Mouse (Mus musculus) hindbrain, embryonic 14.5 days (tissue): Measurements from ENCODE around the gene Fcgr1. TPM values are rescaled to one million over a fixed set of nuclear protein-coding genes. Genes with fewer than 3 reads are reported as not detected.
"Not testable (repeated sequence)": the region's sequence is repeated elsewhere in the genome, so short reads cannot be mapped to it uniquely, and the experiment has no call there.

ENCODE experiments used
- ATAC-seq: fragments of 200-750 bp; cut with Nextera tagmentation; 2 replicates; pipeline ENCODE4 v1.8.0; 2017; ENCODE audit warnings: moderate number of reproducible peaks, mild to moderate bottlenecking, moderate TSS enrichment, moderate library complexity; ENCODE audit not compliant: low FRiP score
- DNase-seq: peaks from one replicate; pipeline ENCODE4 v3.0.0-alpha.2; 2015; ENCODE audit warnings: low spot score
- H3K27ac ChIP-seq: fragments of 300-500 bp; sonication (generic); 2 replicates; pipeline ENCODE4 v1.5.1; 2014; ENCODE audit warnings: mild to moderate bottlenecking, moderate library complexity
- H3K27me3 ChIP-seq: fragments of 300-500 bp; sonication (generic); 2 replicates; pipeline ENCODE4 v1.6.1; 2014; ENCODE audit warnings: mild to moderate bottlenecking, low read length, mixed read lengths; ENCODE audit not compliant: control insufficient read depth, insufficient read depth
- H3K36me3 ChIP-seq: fragments of 300-500 bp; sonication (generic); replicated peaks from 2 replicates; pipeline ENCODE4 v1.6.1; 2014; ENCODE audit not compliant: control insufficient read depth, insufficient read depth
- H3K4me1 ChIP-seq: fragments of 300-500 bp; sonication (generic); replicated peaks from 2 replicates; pipeline ENCODE4 v1.6.1; 2014; ENCODE audit warnings: antibody characterized with exemption, low read length, mixed read lengths; ENCODE audit not compliant: control insufficient read depth, insufficient read depth
- H3K4me2 ChIP-seq: fragments of 300-500 bp; sonication (generic); replicated peaks from 2 replicates; pipeline ENCODE4 v1.6.1; 2014; ENCODE audit warnings: mild to moderate bottlenecking, moderate library complexity
- H3K4me3 ChIP-seq: fragments of 300-500 bp; sonication (generic); replicated peaks from 2 replicates; pipeline ENCODE4 v1.5.1; 2014; ENCODE audit warnings: mild to moderate bottlenecking, low read length
- H3K9ac ChIP-seq: fragments of 300-500 bp; sonication (generic); 2 replicates; pipeline ENCODE4 v1.6.1; 2014
- H3K9me3 ChIP-seq: fragments of 300-500 bp; sonication (generic); 2 replicates; pipeline ENCODE4 v1.6.1; 2016; ENCODE audit warnings: low read length; ENCODE audit not compliant: control insufficient read depth
- WGBS: fragments of 180-500 bp; shearing (Covaris S2); extraction: QIAGEN DNeasy Blood & Tissue Kit; methylation state at CpG from one replicate; pipeline ENCODE4 v1.1.7; 2014; 5-methylcytosine and 5-hydroxymethylcytosine counted together
- polyA plus RNA-seq: library from polyadenylated mRNA; unstranded; fragments of >200 nt; fragmentation: Nextera tagmentation; extraction: Ambion mirVana; gene quantifications from 2 replicates; pipeline ENCODE4 v1.2.1, GENCODE M21; 2014

The Fcgr1 gene
- polyA plus RNA-seq, 1 experiment from 2014 or later: 3.1 TPM

GRCm38 (mm10) chr3:96268776-96269378 is 24.9 kb downstream of the Fcgr1 start:
- H3K27me3 ChIP-seq, H3K9me3 ChIP-seq, H3K4me1 ChIP-seq, DNase-seq, H3K36me3 ChIP-seq: not testable (repeated sequence)
- Histone ChIP-seq H3K4me2 (peak overlapping the region; percentile 83), H3K27ac (peak overlapping the region; percentile 93), H3K9ac (peak overlapping the region; percentile 61), H3K4me3 (peak overlapping the region; percentile 46)
- ATAC-seq: peak; percentile 26
- 0% methylated on average over 9 of the region's 44 CpGs for WGBS

GRCm38 (mm10) chr3:96268051-96268775 is 25.6 kb downstream of the Fcgr1 start, which contains the start of gene Hist2h3b:
TSS of gene Hist2h3b (plus strand) at chr3:96268654.
- Histone ChIP-seq H3K4me1 (peaks cover 12% of the 10 kb centered on the region), H3K27ac (peak within 1 kb of the TSS; percentile 93), H3K9ac (peak within 1 kb of the TSS; percentile 61), H3K4me2 (peak within 1 kb of the TSS; percentile 83), H3K36me3 (no peaks in the 10 kb centered on the region), H3K27me3 (no peaks in the 10 kb centered on the region), H3K9me3 (no peaks in the 10 kb centered on the region), H3K4me3 (peak within 1 kb of the TSS; percentile 46)
- peak; percentile 88 for DNase-seq
- ATAC-seq: peak; percentile 64
- 24% methylated on average over 28 of the region's 30 CpGs for WGBS

GRCm38 (mm10) chr3:96267541-96267940 is 26.2 kb downstream of the Fcgr1 start:
- Histone ChIP-seq H3K9me3 (no peaks in the 10 kb centered on the region), H3K9ac (no peak overlapping the region), H3K4me2 (peak overlapping the region; percentile 83; the same call in 1 of the 2 replicates), H3K4me1 (peaks cover 12% of the 10 kb centered on the region), H3K4me3 (no peak overlapping the region), H3K27ac (peak overlapping the region; percentile 82), H3K36me3 (no peaks in the 10 kb centered on the region), H3K27me3 (no peaks in the 10 kb centered on the region)
- ATAC-seq (no peak), DNase-seq (no peak)
- 78% methylated on average over 4 of the region's 4 CpGs for WGBS

- Histone ChIP-seq H3K4me3 (no peak overlapping the region), H3K36me3 (no peaks in the 10 kb centered on the region), H3K9ac (no peak overlapping the region), H3K4me1 (peaks cover 20% of the 10 kb centered on the region), H3K27me3 (no peaks in the 10 kb centered on the region), H3K27ac (no peak overlapping the region), H3K9me3 (no peaks in the 10 kb centered on the region), H3K4me2 (no peak overlapping the region)
- ATAC-seq: no peak
- 93% methylated on average over 8 of the region's 8 CpGs for WGBS
- DNase-seq: no peak
Measured at GRCm38 (mm10) chr3:96266132-96266710, 27.5 kb downstream of the Fcgr1 start.

- Histone ChIP-seq H3K4me2 (peak overlapping the region; percentile 77), H3K9me3 (no peaks in the 10 kb centered on the region), H3K9ac (peak overlapping the region; percentile 66), H3K27ac (peak overlapping the region; percentile 97), H3K4me1 (peaks cover 20% of the 10 kb centered on the region), H3K36me3 (no peaks in the 10 kb centered on the region), H3K4me3 (peak overlapping the region; percentile 52; the same call in 1 of the 2 replicates), H3K27me3 (no peaks in the 10 kb centered on the region)
- no peak for DNase-seq
- 70% methylated on average over 7 of the region's 7 CpGs for WGBS
- ATAC-seq: no peak
Measured at GRCm38 (mm10) chr3:96264404-96264949, 29.3 kb downstream of the Fcgr1 start.

- 4% methylated on average over 27 of the region's 27 CpGs for WGBS
- Histone ChIP-seq H3K4me2 (peak overlapping the region; percentile 77), H3K4me3 (peak overlapping the region; percentile 52), H3K27ac (peak overlapping the region; percentile 97), H3K27me3 (no peaks in the 10 kb centered on the region), H3K9ac (peak overlapping the region; percentile 66), H3K4me1 (peaks cover 20% of the 10 kb centered on the region), H3K9me3 (no peaks in the 10 kb centered on the region), H3K36me3 (no peaks in the 10 kb centered on the region)
- ATAC-seq (peak; percentile 38), DNase-seq (no peak)
Measured at GRCm38 (mm10) chr3:96263558-96264403, 30.0 kb downstream of the Fcgr1 start.

GRCm38 (mm10) chr3:96262979-96263550 is 30.7 kb downstream of the Fcgr1 start, which contains the start of gene Hist2h4:
TSS of gene Hist2h4 (minus strand) at chr3:96263311.
- Histone ChIP-seq H3K4me3 (peak within 1 kb of the TSS; percentile 52), H3K36me3 (no peaks in the 10 kb centered on the region), H3K4me2 (peak within 1 kb of the TSS; percentile 77), H3K9ac (peak within 1 kb of the TSS; percentile 71), H3K27me3 (no peaks in the 10 kb centered on the region), H3K27ac (peak within 1 kb of the TSS; percentile 97), H3K9me3 (no peaks in the 10 kb centered on the region), H3K4me1 (peaks cover 19% of the 10 kb centered on the region)
- DNase-seq: peak; percentile 97
- ATAC-seq: peak; percentile 86
- WGBS: under 1% methylated on average over 37 of the region's 40 CpGs

GRCm38 (mm10) chr3:96262216-96262875 is 31.4 kb downstream of the Fcgr1 start:
- WGBS: under 1% methylated on average over 19 of the region's 19 CpGs
- Histone ChIP-seq H3K4me3 (peak overlapping the region; percentile 52), H3K27ac (peak overlapping the region; percentile 97), H3K4me1 (peaks cover 16% of the 10 kb centered on the region), H3K9me3 (no peaks in the 10 kb centered on the region), H3K36me3 (no peaks in the 10 kb centered on the region), H3K27me3 (no peaks in the 10 kb centered on the region), H3K9ac (peak overlapping the region; percentile 71), H3K4me2 (peak overlapping the region; percentile 77)
- DNase-seq (peak; percentile 74), ATAC-seq (peak; percentile 80)
